Mouse (Mus musculus) liver, postnatal 0 days (tissue): Measurements from ENCODE around the gene Ints1. TPM values are rescaled to one million over a fixed set of nuclear protein-coding genes. Genes with fewer than 3 reads are reported as not detected.

Experiments
- ATAC-seq: fragments of 200-750 bp; cut with Nextera tagmentation; 2 replicates; pipeline ENCODE4 v1.8.0; 2017; ENCODE audit warnings: mild to moderate bottlenecking, moderate library complexity
- DNase-seq: peaks from one replicate; pipeline ENCODE4 v3.0.0-alpha.2; 2016
- H3K27ac ChIP-seq: fragments of 300-500 bp; sonication (generic); 2 replicates; pipeline ENCODE4 v1.5.1; 2014; ENCODE audit warnings: antibody characterized with exemption, moderate library complexity, mild to moderate bottlenecking, low read depth
- H3K27me3 ChIP-seq: fragments of 300-500 bp; sonication (generic); 2 replicates; pipeline ENCODE4 v1.6.1; 2014; ENCODE audit warnings: low read length, control low read depth, mixed read lengths; ENCODE audit not compliant: insufficient read depth
- H3K36me3 ChIP-seq: fragments of 300-500 bp; sonication (generic); replicated peaks from 2 replicates; pipeline ENCODE4 v1.6.1; 2014; ENCODE audit warnings: mild to moderate bottlenecking, control low read depth, low read length, moderate library complexity, mixed read lengths; ENCODE audit not compliant: insufficient read depth
- H3K4me1 ChIP-seq: fragments of 300-500 bp; sonication (generic); 2 replicates; pipeline ENCODE4 v1.6.1; 2014; ENCODE audit warnings: antibody characterized with exemption, mild to moderate bottlenecking, control low read depth; ENCODE audit not compliant: insufficient read depth
- H3K4me2 ChIP-seq: fragments of 300-500 bp; sonication (generic); 2 replicates; pipeline ENCODE4 v1.6.1; 2014; ENCODE audit warnings: low read depth, mild to moderate bottlenecking, low read length, moderate library complexity, mixed read lengths
- H3K4me3 ChIP-seq: fragments of 300-500 bp; sonication (generic); 2 replicates; pipeline ENCODE4 v1.5.1; 2014; ENCODE audit warnings: low read depth, low read length
- H3K9ac ChIP-seq: fragments of 300-500 bp; sonication (generic); replicated peaks from 2 replicates; pipeline ENCODE4 v1.6.1; 2014; ENCODE audit warnings: mild to moderate bottlenecking, moderate library complexity
- H3K9me3 ChIP-seq: fragments of 300-500 bp; sonication (generic); 2 replicates; pipeline ENCODE4 v1.6.1; 2016; ENCODE audit warnings: mild to moderate bottlenecking, control low read depth, low read length, mixed read lengths
- CTCF ChIP-seq: sonication (generic); IDR thresholded peaks from 2 replicates; pipeline ENCODE4 v1.5.1; 2016; ENCODE audit warnings: antibody characterized with exemption, low read depth
- EP300 ChIP-seq: IDR thresholded peaks from 2 replicates; pipeline ENCODE4 v1.6.1; 2016; ENCODE audit warnings: antibody characterized with exemption, low read depth, mild to moderate bottlenecking
- WGBS: fragments of 180-500 bp; shearing (Covaris S2); extraction: QIAGEN DNeasy Blood & Tissue Kit; methylation state at CpG from one replicate; pipeline ENCODE4 v1.1.7; 2014; ENCODE audit not compliant: insufficient replicate concordance; 5-methylcytosine and 5-hydroxymethylcytosine counted together
- polyA plus RNA-seq: library from polyadenylated mRNA; unstranded; fragments of >200 nt; fragmentation: Nextera tagmentation; extraction: Ambion mirVana; gene quantifications from 2 replicates; pipeline ENCODE4 v1.2.1, GENCODE M21; 2015

Gene Ints1
- polyA plus RNA-seq, 1 experiment from 2014 or later, result 6.4 TPM

DNA sequence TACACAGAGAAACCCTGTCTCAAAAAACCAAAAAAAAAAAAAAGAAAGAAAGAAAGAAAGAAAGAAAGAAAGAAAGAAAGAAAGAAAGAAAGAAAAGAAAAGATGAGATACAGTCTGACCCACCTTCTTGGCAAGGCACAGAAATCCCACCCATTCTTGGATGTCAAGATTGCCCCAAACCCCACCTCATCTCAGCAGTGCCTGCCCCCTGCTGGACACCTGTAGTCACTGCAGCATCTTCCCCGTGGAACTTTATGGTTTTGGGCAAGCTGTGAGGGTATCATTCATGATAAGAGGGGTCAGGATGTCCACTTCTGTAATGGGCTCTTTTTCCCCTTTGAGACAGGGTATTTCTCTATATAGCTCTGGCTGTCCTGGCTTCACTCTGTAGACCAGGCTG is 41.8 kb upstream of the Ints1 start:
- Histone ChIP-seq H3K27ac (no peak overlapping the region), H3K27me3 (no peaks in the 10 kb centered on the region), H3K9me3 (no peaks in the 10 kb centered on the region), H3K4me3 (no peak overlapping the region), H3K9ac (no peak overlapping the region), H3K4me2 (no peak overlapping the region), H3K36me3 (peaks cover 8% of the 10 kb centered on the region), H3K4me1 (peaks cover 13% of the 10 kb centered on the region)
- TF ChIP-seq CTCF (peak; percentile 92), EP300 (no peak)
- ATAC-seq (no peak), DNase-seq (no peak)
- 10% methylated on average over 1 of the region's 1 CpGs for WGBS

DNA sequence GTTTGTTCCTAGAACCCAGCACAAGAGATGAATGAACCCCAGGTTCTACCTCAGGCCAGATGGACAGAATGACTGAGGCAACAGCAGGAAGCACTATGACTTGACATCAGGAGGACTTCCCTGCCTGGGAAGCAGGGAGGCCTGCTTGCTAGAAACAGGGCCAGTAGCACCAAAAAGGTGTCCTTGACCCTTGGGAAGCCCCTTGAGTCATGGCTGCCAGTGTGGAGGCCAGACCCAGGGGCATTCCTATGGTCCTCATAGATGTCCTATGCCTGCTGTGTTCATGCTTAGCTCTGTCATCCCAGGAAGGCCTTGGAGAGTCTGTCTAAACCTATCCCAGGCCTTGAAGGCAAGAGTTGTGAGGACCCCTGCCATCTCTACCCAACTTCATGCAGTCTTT is 41.0 kb upstream of the Ints1 start:
- Histone ChIP-seq H3K4me1 (peaks cover 20% of the 10 kb centered on the region), H3K27me3 (no peaks in the 10 kb centered on the region), H3K27ac (no peak overlapping the region), H3K36me3 (no peaks in the 10 kb centered on the region; the same call in 1 of the 2 replicates), H3K9ac (no peak overlapping the region), H3K4me3 (no peak overlapping the region), H3K4me2 (no peak overlapping the region), H3K9me3 (no peaks in the 10 kb centered on the region)
- TF ChIP-seq EP300, result no peak
- TF ChIP-seq CTCF, result no peak
- no peak for ATAC-seq
- no peak for DNase-seq

DNA sequence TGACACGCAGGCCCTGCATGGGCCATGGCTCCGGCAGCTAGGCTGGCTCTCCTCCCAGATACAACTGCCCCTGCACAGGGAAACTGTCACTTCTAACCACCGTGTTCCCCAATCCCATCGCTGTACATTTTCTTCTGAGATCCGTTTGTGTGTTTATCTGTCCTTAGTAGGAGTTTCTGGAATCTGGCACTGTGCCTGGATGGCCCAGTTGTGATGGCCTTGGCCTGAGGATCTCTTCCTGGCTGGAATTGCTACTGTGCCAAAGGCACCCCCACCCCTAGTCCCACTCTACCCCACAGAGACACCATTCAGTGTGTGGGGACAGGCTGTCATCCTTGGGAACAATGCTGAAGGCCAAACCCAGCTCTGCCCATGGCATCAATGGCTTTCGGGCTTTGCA is 40.5 kb upstream of the Ints1 start:
- ATAC-seq, result no peak
- H3K4me3 ChIP-seq, result no peak overlapping the region
- no peaks in the 10 kb centered on the region for H3K27me3 ChIP-seq
- DNase-seq, result no peak
- no peak overlapping the region for H3K4me2 ChIP-seq
- H3K9me3 ChIP-seq, result no peaks in the 10 kb centered on the region
- peaks cover 20% of the 10 kb centered on the region for H3K4me1 ChIP-seq
- H3K9ac ChIP-seq, result no peak overlapping the region
- TF ChIP-seq EP300, result no peak
- TF ChIP-seq CTCF, result no peak
- no peak overlapping the region for H3K27ac ChIP-seq
- WGBS, result 72% methylated on average over 6 of the region's 6 CpGs
- no peaks in the 10 kb centered on the region for H3K36me3 ChIP-seq

DNA sequence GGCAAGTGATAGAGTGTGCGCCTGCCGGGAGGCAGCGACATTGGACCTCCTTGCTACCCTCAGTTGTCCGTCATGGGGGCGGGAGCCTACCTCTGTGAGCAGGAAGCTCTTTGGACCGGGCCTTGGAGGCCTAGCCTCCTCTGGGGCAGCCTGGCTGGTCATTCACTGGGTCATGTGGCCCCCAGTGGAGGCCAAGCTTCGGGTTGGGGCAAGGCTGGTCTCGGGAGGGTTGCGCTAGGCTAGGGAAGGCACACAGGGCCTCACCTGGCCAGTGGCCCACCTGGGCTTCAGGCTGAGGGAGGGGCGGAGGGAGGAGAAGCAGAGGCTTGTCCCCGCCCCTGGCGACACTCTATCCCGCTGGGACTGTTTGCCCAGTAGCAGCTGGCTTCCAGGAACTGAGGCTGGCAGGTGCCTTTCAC is 38.5 kb upstream of the Ints1 start:
- peak overlapping the region; percentile 8 for H3K9ac ChIP-seq
- peaks cover 20% of the 10 kb centered on the region for H3K4me1 ChIP-seq
- peak; percentile 72 for DNase-seq

DNA sequence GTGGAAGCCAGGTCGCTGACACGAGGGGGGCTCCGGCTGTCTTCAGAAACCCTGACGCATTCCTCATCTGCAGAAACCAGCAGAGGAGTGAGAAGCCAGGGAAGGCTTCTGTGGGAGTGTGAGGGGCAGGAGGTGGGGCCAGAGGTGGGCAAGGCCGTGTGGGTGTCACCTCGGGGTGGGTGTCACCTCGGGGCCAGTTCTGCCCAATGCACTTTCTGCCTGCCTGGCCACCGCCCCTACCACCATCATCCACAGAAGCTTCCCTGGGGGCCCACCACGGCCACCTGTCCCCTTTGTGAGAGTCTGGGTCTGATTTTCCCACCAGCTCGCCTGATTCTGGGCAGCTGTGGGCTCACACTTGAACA is 37.6 kb upstream of the Ints1 start:
- no peak for ATAC-seq
- no peak overlapping the region for H3K9ac ChIP-seq
- peaks cover 14% of the 10 kb centered on the region for H3K4me1 ChIP-seq

More for the DNA sequence above, 38.5 kb upstream of the Ints1 start:
- Histone ChIP-seq H3K36me3 (no peaks in the 10 kb centered on the region), H3K27me3 (no peaks in the 10 kb centered on the region), H3K27ac (no peak overlapping the region), H3K4me3 (peak overlapping the region; percentile 31), H3K4me2 (peak overlapping the region; percentile 44), H3K9me3 (no peaks in the 10 kb centered on the region)
- 28% methylated on average over 13 of the region's 13 CpGs for WGBS
- peak; percentile 84 for ATAC-seq
- no peak for TF ChIP-seq CTCF
- no peak for TF ChIP-seq EP300

DNA sequence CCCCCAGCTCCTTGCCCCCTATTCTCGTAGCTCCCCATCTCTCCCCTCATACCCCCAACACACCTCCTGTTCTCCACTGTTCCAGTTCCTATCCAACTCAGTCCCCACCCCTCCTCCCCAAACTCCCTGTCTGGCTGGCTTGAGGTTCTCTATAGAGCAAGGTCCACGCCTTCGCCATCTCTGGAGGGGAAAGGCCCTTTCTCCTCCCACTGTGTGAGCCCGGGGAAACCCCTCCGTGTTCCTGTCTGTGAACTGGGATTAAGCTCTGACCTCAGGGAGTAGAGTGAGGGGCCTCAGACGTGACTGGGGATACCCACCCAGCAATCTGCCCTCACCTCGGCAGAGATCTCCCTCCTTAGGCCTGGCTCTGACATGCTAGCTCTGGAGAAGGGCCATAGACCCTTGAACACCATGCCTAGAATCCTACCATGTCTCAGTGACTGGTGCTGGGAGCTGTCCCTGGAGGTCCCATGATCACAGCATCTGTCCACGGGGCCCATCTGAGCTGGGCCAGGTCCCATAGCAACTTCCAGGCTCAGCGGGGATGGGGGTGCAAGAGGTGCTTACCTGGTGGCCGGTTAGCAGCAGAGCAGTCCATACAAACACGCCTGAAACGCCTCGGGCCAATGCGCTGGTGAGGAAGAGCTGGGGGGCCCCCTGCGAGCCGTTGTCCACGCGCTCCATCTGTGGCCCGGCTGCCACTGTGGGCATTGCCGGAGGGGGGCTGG is 37.1 kb upstream of the Ints1 start:
- Histone ChIP-seq H3K4me1 (peaks cover 13% of the 10 kb centered on the region), H3K27ac (no peak overlapping the region), H3K4me2 (no peak overlapping the region), H3K36me3 (no peaks in the 10 kb centered on the region), H3K9me3 (no peaks in the 10 kb centered on the region), H3K4me3 (no peak overlapping the region), H3K9ac (0 out of 2 replicates have a peak overlapping the region, but pooled peaks have one; percentile 1), H3K27me3 (no peaks in the 10 kb centered on the region)
- ATAC-seq (no peak), DNase-seq (peak; percentile 17)
- WGBS, result 67% methylated on average over 20 of the region's 20 CpGs
- TF ChIP-seq CTCF (no peak), EP300 (no peak)

More for the DNA sequence above, 37.6 kb upstream of the Ints1 start:
- no peak for TF ChIP-seq CTCF
- no peak for TF ChIP-seq EP300
- 53% methylated on average over 10 of the region's 10 CpGs for WGBS
- no peak for DNase-seq
- Histone ChIP-seq H3K9me3 (no peaks in the 10 kb centered on the region), H3K27ac (no peak overlapping the region), H3K4me2 (no peak overlapping the region), H3K4me3 (no peak overlapping the region), H3K36me3 (no peaks in the 10 kb centered on the region), H3K27me3 (no peaks in the 10 kb centered on the region)
